ENCODE assay signal across 19 mouse cellular contexts in the genomic region with DNA sequence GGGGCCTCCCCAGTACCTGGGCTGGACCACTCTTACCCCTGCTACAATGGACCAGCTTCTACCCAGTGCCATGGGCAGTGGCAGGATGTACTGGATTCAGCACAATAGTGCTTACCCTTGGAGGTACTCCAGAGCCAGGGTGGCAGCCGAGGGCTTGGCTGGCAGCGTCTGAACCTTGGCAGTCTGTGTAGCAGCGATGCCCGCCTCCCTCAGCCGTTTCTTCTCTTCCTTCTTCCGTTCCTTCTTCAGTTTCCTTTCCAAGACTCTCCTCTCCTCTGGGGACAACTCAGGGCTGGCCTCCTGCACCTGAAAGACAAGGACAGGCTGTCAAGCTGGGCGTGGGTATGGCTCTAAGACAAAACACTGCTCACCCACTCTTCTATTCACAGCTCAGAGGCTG. TPM values are rescaled to one million over a fixed set of nuclear protein-coding genes. Genes with fewer than 3 reads are reported as not detected.
DNase-seq lines count a peak whose midpoint lies in the region; ATAC-seq and TF ChIP-seq lines count a peak whose summit lies in the region.
"Had no signal": no experiment of that assay in that cellular context is flagged by ENCODE, and none has a peak within 500 bp of the region (broad histone marks: within the 10 kb centered on the region; RNA-seq: fewer than 3 reads in every experiment).

No protein-coding gene starts in this region.

- TF ChIP-seq POLR2A in liver, adult 2 months (IDR thresholded peaks at IDR 0.05; ENCODE audit: extremely low read depth, insufficient read depth, low read length): no peak

- peak overlapping the region; percentile 63 for H3K9ac ChIP-seq in liver, adult 2 months (ENCODE audit: low read depth, low read length)
- no peak overlapping the region for H3K9ac ChIP-seq in liver, embryonic 11.5 days (ENCODE audit: low read depth, low read length)
- H3K9ac ChIP-seq: forebrain, embryonic 13.5 days had no signal

- 0 out of 2 replicates have a peak, but pooled peaks cover 6% of the 10 kb centered on the region for H3K36me3 ChIP-seq in heart, embryonic 10.5 days
- no peaks in the 10 kb centered on the region for H3K36me3 ChIP-seq in liver, adult 2 months (ENCODE audit: control insufficient read depth, insufficient read depth, low read length)
- no peaks in the 10 kb centered on the region for H3K36me3 ChIP-seq in liver, embryonic 11.5 days (ENCODE audit: control insufficient read depth, insufficient read depth, low read length)
- no peaks in the 10 kb centered on the region; the same call in 1 of the 2 replicates for H3K36me3 ChIP-seq in macrophage (ENCODE audit: inconsistent target)

- no peaks in the 10 kb centered on the region for H3K79me2 ChIP-seq in liver, adult 2 months (ENCODE audit: control insufficient read depth, insufficient read depth, low read length)
- H3K79me2 ChIP-seq in macrophage (ENCODE audit: inconsistent target): peaks cover 18% of the 10 kb centered on the region

- intact Hi-C loops in heart, postnatal 10 days (cut with DNase I): loop anchor here (1.0 to 2.0 kb wide), 4 partner anchors 34 to 141 kb away; no protein-coding TSS in a partner anchor

- no peak for DNase-seq in heart, embryonic 10.5 days (ENCODE audit: low spot score)
- no peak for DNase-seq in heart, postnatal 10 days
- DNase-seq in liver, adult 2 months (ENCODE audit: extremely low read depth, low read depth, low spot score): no peak
- DNase-seq in liver, embryonic 11.5 days (ENCODE audit: low spot score): no peak
- DNase-seq in ovary, postnatal 36 days (ENCODE audit: low spot score): peak; percentile 51
- no peak for DNase-seq in ovary, adult 18-20 months (ENCODE audit: low spot score)
- DNase-seq in adrenal gland, postnatal 10 days: no peak

- no peak overlapping the region for H3K4me2 ChIP-seq in liver, embryonic 11.5 days
- H3K4me2 ChIP-seq: forebrain, embryonic 13.5 days; midbrain, embryonic 11.5 days had no signal

- 0 out of 2 replicates have a peak overlapping the region, but pooled peaks have one; percentile 12 for H3K4me3 ChIP-seq in heart, embryonic 10.5 days
- peak overlapping the region; percentile 5; the same call in 1 of the 2 replicates for H3K4me3 ChIP-seq in liver, adult 2 months (ENCODE audit: insufficient read depth, low read depth, low read length)
- no peak overlapping the region for H3K4me3 ChIP-seq in liver, embryonic 11.5 days (ENCODE audit: low read depth, low read length)
- no peak overlapping the region for H3K4me3 ChIP-seq in macrophage (ENCODE audit: inconsistent target)
- H3K4me3 ChIP-seq: forebrain, embryonic 13.5 days; myocyte had no signal

- no peak for ATAC-seq in liver, embryonic 11.5 days (replicated peaks; ENCODE audit: low FRiP score)

- H3K27ac ChIP-seq in heart, embryonic 10.5 days: peak overlapping the region; percentile 75; the same call in 1 of the 2 replicates
- H3K27ac ChIP-seq in liver, adult 2 months (replicated peaks; ENCODE audit: insufficient read depth, low read depth, low read length): peak overlapping the region; percentile 93
- H3K27ac ChIP-seq in liver, embryonic 11.5 days (ENCODE audit: low read depth, low read length): no peak overlapping the region; the same call in 1 of the 2 replicates
- H3K27ac ChIP-seq in macrophage: peak overlapping the region; percentile 98
- H3K27ac ChIP-seq: forebrain, embryonic 13.5 days had no signal

- WGBS in heart, embryonic 10.5 days: 69% methylated on average over 7 of the region's 7 CpGs
- 4% methylated on average over 7 of the region's 7 CpGs for WGBS in liver, adult 2 months
- WGBS in liver, embryonic 11.5 days: 58% methylated on average over 7 of the region's 7 CpGs
- 35% methylated on average over 7 of the region's 7 CpGs for WGBS in macrophage (ENCODE audit: missing documents)

- H3K9me3 ChIP-seq in heart, embryonic 10.5 days: no peaks in the 10 kb centered on the region
- no peaks in the 10 kb centered on the region for H3K9me3 ChIP-seq in liver, embryonic 11.5 days (ENCODE audit: control insufficient read depth, low read length)
- H3K9me3 ChIP-seq: forebrain, embryonic 13.5 days had no signal

- TF ChIP-seq CTCF in liver, adult 2 months (IDR thresholded peaks at IDR 0.05; ENCODE audit: low read depth, low read length): no peak

- peaks cover 29% of the 10 kb centered on the region for H3K4me1 ChIP-seq in heart, embryonic 10.5 days
- peaks cover 52% of the 10 kb centered on the region for H3K4me1 ChIP-seq in liver, adult 2 months (ENCODE audit: control insufficient read depth, insufficient read depth, low read length)
- peaks cover 40% of the 10 kb centered on the region for H3K4me1 ChIP-seq in liver, embryonic 11.5 days (replicated peaks; ENCODE audit: control insufficient read depth, insufficient read depth, low read length)

- peaks cover 32% of the 10 kb centered on the region; the same call in 1 of the 2 replicates for H3K27me3 ChIP-seq in heart, embryonic 10.5 days (ENCODE audit: insufficient read depth, poor library complexity, severe bottlenecking)
- no peaks in the 10 kb centered on the region for H3K27me3 ChIP-seq in liver, adult 2 months (ENCODE audit: control insufficient read depth, insufficient read depth, low read length)
- no peaks in the 10 kb centered on the region for H3K27me3 ChIP-seq in liver, embryonic 11.5 days (replicated peaks; ENCODE audit: control insufficient read depth, insufficient read depth, low read length)
- H3K27me3 ChIP-seq: forebrain, embryonic 13.5 days had no signal

RNA-seq across cellular contexts. Expression of a gene that starts 11.4 kb away (rescaled TPM):
- not detected in 2 replicates for polyA plus RNA-seq in heart, embryonic 10.5 days (2016; fragmentation: Nextera tagmentation; extraction: Ambion mirVana)
- total RNA-seq in heart, postnatal 10 days (2021): not detected
- not detected in 2 replicates for total RNA-seq in liver, adult 2 months (2014; rRNA removed)
- not detected in 2 replicates for polyA plus RNA-seq in liver, adult 2 months (2012; rRNA removed)
- polyA plus RNA-seq in liver, embryonic 11.5 days (2014; fragmentation: Nextera tagmentation; extraction: Ambion mirVana): not detected in 2 replicates
- total RNA-seq in macrophage (2018; cell fraction: chromatin; rRNA removed): not detected
- total RNA-seq in macrophage (2018; cell fraction: cytosol; rRNA removed): not detected
- not detected for total RNA-seq in macrophage (2018; cell fraction: nucleus; rRNA removed)
- polyA plus RNA-seq in macrophage (2018): not detected in 3 replicates
- not detected for total RNA-seq in adrenal gland, postnatal 10 days (2021)
- total RNA-seq: adrenal gland, postnatal 36 days; heart, adult 8-10 months; hematopoietic stem cell, adult 5-6 weeks; layer of hippocampus, postnatal 14 days; left cerebral cortex, postnatal 36 days; neutrophil, adult 5-6 weeks had no signal
- polyA plus RNA-seq: CD4-positive, CD25-positive, alpha-beta regulatory T cell, adult 4 months; cortical plate, adult 2 months; forebrain, embryonic 13.5 days; midbrain, embryonic 11.5 days; myocyte had no signal

RNA-seq across cellular contexts. Expression of a gene that starts 12.6 kb away (rescaled TPM):
- 76.3 and 93.2 TPM in 2 replicates for polyA plus RNA-seq in heart, embryonic 10.5 days (2016; fragmentation: Nextera tagmentation; extraction: Ambion mirVana)
- total RNA-seq in heart, postnatal 10 days (2021): 10 to 100 TPM; 88.8 to 96.4 TPM
- 23.6 and 25.2 TPM in 2 replicates for total RNA-seq in liver, adult 2 months (2014; rRNA removed)
- polyA plus RNA-seq in liver, adult 2 months (2012; rRNA removed): 82.4 and 86.1 TPM in 2 replicates
- 98.1 and 103 TPM in 2 replicates for polyA plus RNA-seq in liver, embryonic 11.5 days (2014; fragmentation: Nextera tagmentation; extraction: Ambion mirVana)
- total RNA-seq in macrophage (2018; cell fraction: chromatin; rRNA removed): 10 to 100 TPM in 20 of 26 experiments, 1 to 10 TPM in 6; 5.3 to 32.5 (median 15.9) TPM
- total RNA-seq in macrophage (2018; cell fraction: cytosol; rRNA removed): 10 to 100 TPM; 11.3 to 25.9 (median 21.4) TPM
- 10 to 100 TPM in 16 of 26 experiments, 1 to 10 TPM in 10; 4.4 to 19.3 (median 11.4) TPM for total RNA-seq in macrophage (2018; cell fraction: nucleus; rRNA removed)
- polyA plus RNA-seq in macrophage (2018): 15.7 to 21.8 TPM (median 18.8 TPM) in 3 replicates
- 10 to 100 TPM; 81.5 to 84.7 TPM for total RNA-seq in adrenal gland, postnatal 10 days (2021)

RNA-seq across cellular contexts. Expression of a gene that starts 13.6 kb away (rescaled TPM):
- polyA plus RNA-seq in heart, embryonic 10.5 days (2016; fragmentation: Nextera tagmentation; extraction: Ambion mirVana): 5.6 and 5.7 TPM in 2 replicates
- total RNA-seq in heart, postnatal 10 days (2021): 10 to 100 TPM; 33.7 to 37.2 TPM
- 36.5 and 57.1 TPM in 2 replicates for total RNA-seq in liver, adult 2 months (2014; rRNA removed)
- 43.5 and 70.7 TPM in 2 replicates for polyA plus RNA-seq in liver, adult 2 months (2012; rRNA removed)
- polyA plus RNA-seq in liver, embryonic 11.5 days (2014; fragmentation: Nextera tagmentation; extraction: Ambion mirVana): 13.4 and 15.1 TPM in 2 replicates
- total RNA-seq in macrophage (2018; cell fraction: chromatin; rRNA removed): 10 to 100 TPM in 10 of 26 experiments, 1 to 10 TPM in 13, under 1 TPM in 3; 0.91 to 39.6 (median 5.6) TPM
- total RNA-seq in macrophage (2018; cell fraction: cytosol; rRNA removed): 10 to 100 TPM in 20 of 26 experiments, 1 to 10 TPM in 6; 3.7 to 41.6 (median 20.4) TPM
- 10 to 100 TPM in 19 of 26 experiments, 1 to 10 TPM in 7; 4.5 to 63.6 (median 13.4) TPM for total RNA-seq in macrophage (2018; cell fraction: nucleus; rRNA removed)
- polyA plus RNA-seq in macrophage (2018): 14.0 to 34.3 TPM (median 20.6 TPM) in 3 replicates
- 10 to 100 TPM; 12.0 to 13.2 TPM for total RNA-seq in adrenal gland, postnatal 10 days (2021)

RNA-seq across cellular contexts. Expression of a gene that starts 38.4 kb away (rescaled TPM):
- polyA plus RNA-seq in heart, embryonic 10.5 days (2016; fragmentation: Nextera tagmentation; extraction: Ambion mirVana): 1.1 and 1.2 TPM in 2 replicates
- total RNA-seq in heart, postnatal 10 days (2021): 1 to 10 TPM; 1.6 to 1.8 TPM
- 1.5 TPM in 2 replicates for total RNA-seq in liver, adult 2 months (2014; rRNA removed)
- 0.60 and 1.3 TPM in 2 replicates for polyA plus RNA-seq in liver, adult 2 months (2012; rRNA removed)
- polyA plus RNA-seq in liver, embryonic 11.5 days (2014; fragmentation: Nextera tagmentation; extraction: Ambion mirVana): 7.2 and 8.1 TPM in 2 replicates
- 100 to 1,000 TPM in 8 of 26 experiments, 10 to 100 TPM in 18; 22.4 to 143 (median 79.4) TPM for total RNA-seq in macrophage (2018; cell fraction: chromatin; rRNA removed)
- total RNA-seq in macrophage (2018; cell fraction: cytosol; rRNA removed): 10 to 100 TPM; 39.1 to 96.5 (median 65.9) TPM
- total RNA-seq in macrophage (2018; cell fraction: nucleus; rRNA removed): 100 to 1,000 TPM in 6 of 26 experiments, 10 to 100 TPM in 20; 25.8 to 128 (median 81.1) TPM
- 40.4 to 55.9 TPM (median 47.4 TPM) in 3 replicates for polyA plus RNA-seq in macrophage (2018)
- total RNA-seq in adrenal gland, postnatal 10 days (2021): 1 to 10 TPM; 5.9 to 7.5 TPM

RNA-seq across cellular contexts. Expression of a gene that starts 41.2 kb away (rescaled TPM):
- polyA plus RNA-seq in heart, embryonic 10.5 days (2016; fragmentation: Nextera tagmentation; extraction: Ambion mirVana): 0.28 and 0.45 TPM in 2 replicates
- under 1 TPM; 0.74 to 0.93 TPM for total RNA-seq in heart, postnatal 10 days (2021)
- 0.18 and 0.54 TPM in 2 replicates for total RNA-seq in liver, adult 2 months (2014; rRNA removed)
- polyA plus RNA-seq in liver, adult 2 months (2012; rRNA removed): 0.56 and 1.6 TPM in 2 replicates
- 1.5 and 1.6 TPM in 2 replicates for polyA plus RNA-seq in liver, embryonic 11.5 days (2014; fragmentation: Nextera tagmentation; extraction: Ambion mirVana)
- total RNA-seq in macrophage (2018; cell fraction: chromatin; rRNA removed): 10 to 100 TPM in 4 of 26 experiments, 1 to 10 TPM in 16, under 1 TPM in 4, not detected in 2; 0.41 to 20.1 (median 4.7) TPM
- total RNA-seq in macrophage (2018; cell fraction: cytosol; rRNA removed): 10 to 100 TPM in 5 of 26 experiments, 1 to 10 TPM in 21; 1.4 to 11.9 (median 5.5) TPM
- 10 to 100 TPM in 6 of 26 experiments, 1 to 10 TPM in 19, not detected in 1; 2.1 to 17.8 (median 7.3) TPM for total RNA-seq in macrophage (2018; cell fraction: nucleus; rRNA removed)
- 3.5 to 9.1 TPM (median 7.6 TPM) in 3 replicates for polyA plus RNA-seq in macrophage (2018)
- total RNA-seq in adrenal gland, postnatal 10 days (2021): under 1 TPM; 0.81 to 0.91 TPM
- polyA plus RNA-seq: CD4-positive, CD25-positive, alpha-beta regulatory T cell, adult 4 months had no signal

Comparison
In these comparisons a context has a peak if more than half of its experiments do, and no peak if none do; other contexts are left out.
1. H3K4me3 ChIP-seq: peak in heart, embryonic 10.5 days (single experiment) and liver, adult 2 months (single experiment); none in liver, embryonic 11.5 days (single experiment) and macrophage (single experiment).